Mouse (Mus musculus): ENCODE results near the gene Gm21900.
"Not testable (repeated sequence)": the region's sequence is repeated elsewhere in the genome, so short reads cannot be mapped to it uniquely, and the experiment has no call there.

Gm21900 gene

GRCm38 (mm10) chrY:10616061-10616460, at the start of gene Gm21900:
Gene Gm21900, plus strand, starts transcription at chrY:10616361.
- DNase-seq, result not testable (repeated sequence)

DNA sequence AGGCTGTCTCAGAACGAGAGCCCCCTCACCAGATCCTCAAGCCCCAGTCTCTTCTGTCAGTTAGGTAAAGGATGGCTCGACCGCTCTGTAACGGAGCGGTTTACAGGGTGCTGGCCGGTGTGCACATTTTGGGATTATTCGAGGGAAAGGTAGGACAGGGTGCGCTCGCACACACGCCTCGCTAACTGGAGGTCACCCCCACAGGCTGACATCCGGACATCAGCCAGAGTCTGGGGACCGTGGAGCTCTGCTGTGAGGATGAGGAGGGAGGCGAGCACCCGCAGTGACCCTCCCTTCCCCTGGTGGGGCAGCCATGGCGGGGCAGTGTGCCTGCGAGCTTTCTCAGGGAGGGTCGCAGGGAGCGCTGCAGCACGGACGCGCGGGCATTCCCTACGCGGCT, 27.4 kb downstream of the Gm21900 start:
- DNase-seq, result not testable (repeated sequence)
